Mouse (Mus musculus) frontal cortex, postnatal 25 days (tissue): ENCODE measurements around the gene Ctsz.

ENCODE experiments used
- DNase-seq, 2 experiments: peaks; one replicate each; pipeline ENCODE4 v3.0.0; 2022; ENCODE audit warnings: low spot score in 2 of 2

The Ctsz gene

GRCm38 (mm10) chr2:174438737-174439449, at the start of gene Ctsz:
Gene Ctsz (minus strand): TSS chr2:174439039.
- peak in 1 of 2 experiments; percentile 8 for DNase-seq

- no peak for DNase-seq
Observed at GRCm38 (mm10) chr2:174487005-174487404, 48.2 kb upstream of the Ctsz start.

- DNase-seq: no peak
Observed at GRCm38 (mm10) chr2:174478746-174479145, 39.9 kb upstream of the Ctsz start.

GRCm38 (mm10) chr2:174477543-174478319, 38.9 kb upstream of the Ctsz start:
- no peak for DNase-seq

GRCm38 (mm10) chr2:174473550-174473927, 34.7 kb upstream of the Ctsz start:
- no peak for DNase-seq

GRCm38 (mm10) chr2:174472818-174473549, 34.1 kb upstream of the Ctsz start, which contains the start of gene Prelid3b:
Gene Prelid3b (minus strand): TSS chr2:174473081.
- DNase-seq: peak; percentile 99

GRCm38 (mm10) chr2:174472407-174472806, 33.6 kb upstream of the Ctsz start:
- DNase-seq: no peak

GRCm38 (mm10) chr2:174470786-174471405, 32.1 kb upstream of the Ctsz start:
- no peak for DNase-seq

GRCm38 (mm10) chr2:174470333-174470732, 31.5 kb upstream of the Ctsz start:
- no peak for DNase-seq

GRCm38 (mm10) chr2:174463789-174464523, 25.1 kb upstream of the Ctsz start, which contains the start of gene Atp5e:
Gene Atp5e (minus strand): TSS chr2:174464105.
- DNase-seq: peak; percentile 87 to 95

GRCm38 (mm10) chr2:174463370-174463769, 24.5 kb upstream of the Ctsz start:
- DNase-seq: peak in 1 of 2 experiments; percentile 10

- DNase-seq: no peak
Observed at GRCm38 (mm10) chr2:174459365-174459764, 20.5 kb upstream of the Ctsz start.

GRCm38 (mm10) chr2:174453681-174454080, 14.8 kb upstream of the Ctsz start:
- no peak for DNase-seq

GRCm38 (mm10) chr2:174450353-174450752, 11.5 kb upstream of the Ctsz start, which contains the start of gene Tubb1:
Gene Tubb1 (plus strand): TSS chr2:174450695.
- DNase-seq: no peak

GRCm38 (mm10) chr2:174448405-174448804, 9.6 kb upstream of the Ctsz start:
- no peak for DNase-seq

- no peak for DNase-seq
Observed at GRCm38 (mm10) chr2:174446905-174447304, 8.1 kb upstream of the Ctsz start.

GRCm38 (mm10) chr2:174446492-174446891, 7.7 kb upstream of the Ctsz start:
- no peak for DNase-seq

GRCm38 (mm10) chr2:174445018-174445417, 6.2 kb upstream of the Ctsz start:
- no peak for DNase-seq

- DNase-seq: no peak
Observed at GRCm38 (mm10) chr2:174444359-174444758, 5.5 kb upstream of the Ctsz start.

GRCm38 (mm10) chr2:174443046-174443445, 4.2 kb upstream of the Ctsz start:
- DNase-seq: no peak

GRCm38 (mm10) chr2:174442460-174442859, 3.6 kb upstream of the Ctsz start:
- no peak for DNase-seq
